Mouse (Mus musculus) right cerebral cortex, adult 2 months (tissue): Measurements from ENCODE around the gene Olfr11.

Source experiments
- DNase-seq, 2 experiments: peaks; one replicate each; pipeline ENCODE4 v3.0.0; 2021 to 2022; ENCODE audit warnings: low spot score in 2 of 2

Gene Olfr11

GRCm38 (mm10) chr13:21642418-21642817, at the start of gene Olfr11:
Gene Olfr11, minus strand, starts transcription at chr13:21642518.
- no peak for DNase-seq

GRCm38 (mm10) chr13:21677305-21677704, 35.0 kb upstream of the Olfr11 start, which contains the start of gene Olfr1360:
Gene Olfr1360, minus strand, starts transcription at chr13:21677405.
- no peak for DNase-seq

GRCm38 (mm10) chr13:21663286-21663685, 21.0 kb upstream of the Olfr11 start, which contains the start of gene Olfr1361:
Gene Olfr1361, minus strand, starts transcription at chr13:21663386.
- DNase-seq = no peak

DNA sequence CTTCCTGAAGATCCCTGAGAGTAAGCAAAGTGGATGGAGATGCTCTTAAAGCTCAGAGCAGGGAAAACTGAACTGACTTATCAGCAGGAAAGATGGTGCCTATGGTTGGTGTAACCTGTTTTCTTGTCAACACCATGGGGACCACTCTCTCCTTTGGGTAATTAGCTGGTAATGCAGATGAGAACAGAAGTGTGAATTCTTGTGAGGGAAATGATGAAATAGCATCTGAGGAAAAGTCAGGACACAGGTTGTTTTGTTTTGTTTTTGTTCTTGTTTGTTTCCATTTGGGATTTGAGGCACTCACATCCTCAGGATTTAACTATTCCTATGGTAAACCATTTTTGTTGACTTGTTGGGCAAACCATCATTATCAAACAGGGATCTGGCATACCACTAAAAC, 28.4 kb downstream of the Olfr11 start, which contains the start of gene Olfr1362:
Gene Olfr1362 (minus strand): TSS at position 101 of the 400 bp plus-strand sequence.
- DNase-seq = no peak

- DNase-seq = no peak
Observed at GRCm38 (mm10) chr13:21591618-21592017, 50.7 kb downstream of the Olfr11 start.
